Mouse (Mus musculus) ES-Bruce4 (cell line): ENCODE data around the gene Slc25a36.

Experiments used
- CTCF ChIP-seq: IDR thresholded peaks from one replicate; pipeline ENCODE4 v1.8.1; 2011; ENCODE audit warnings: low read depth, low read length
- EP300 ChIP-seq: IDR thresholded peaks from 2 replicates; pipeline ENCODE4 v1.6.1; 2011; ENCODE audit warnings: low read depth, low read length; ENCODE audit not compliant: insufficient read depth
- POLR2A ChIP-seq: IDR thresholded peaks from one replicate; pipeline ENCODE4 v1.8.1; 2011; ENCODE audit warnings: low read length; ENCODE audit not compliant: insufficient read depth

- no peak for TF ChIP-seq CTCF
- no peak for TF ChIP-seq POLR2A
- TF ChIP-seq EP300, result no peak
These were observed 29.4 kb upstream of the Slc25a36 start for GRCm38 (mm10) chr9:97140145-97140932.
